Mouse (Mus musculus) A20 (cell line): ENCODE data around the gene Met.

Experiments
- DNase-seq: peaks from one replicate; pipeline ENCODE4 v3.0.0-alpha.2; 2011; ENCODE audit warnings: low read depth, low spot score

Met gene

GRCm38 (mm10) chr6:17463434-17464280 is at the start of gene Met:
Gene Met, plus strand, starts transcription at chr6:17463800.
- DNase-seq, result no peak

- DNase-seq, result no peak
Measured at GRCm38 (mm10) chr6:17418226-17418625, 45.4 kb upstream of the Met start.

- no peak for DNase-seq
Measured at GRCm38 (mm10) chr6:17422432-17422831, 41.2 kb upstream of the Met start.

GRCm38 (mm10) chr6:17429041-17429440 is 34.6 kb upstream of the Met start:
- DNase-seq, result no peak

- no peak for DNase-seq
Measured at GRCm38 (mm10) chr6:17429611-17430010, 34.0 kb upstream of the Met start.

- no peak for DNase-seq
Measured at GRCm38 (mm10) chr6:17443311-17443710, 20.3 kb upstream of the Met start.

GRCm38 (mm10) chr6:17451305-17451704 is 12.3 kb upstream of the Met start:
- no peak for DNase-seq

- DNase-seq, result no peak
Measured at GRCm38 (mm10) chr6:17455116-17455515, 8.5 kb upstream of the Met start.

GRCm38 (mm10) chr6:17459561-17459960 is 4.0 kb upstream of the Met start:
- DNase-seq, result no peak

- DNase-seq, result no peak
Measured at GRCm38 (mm10) chr6:17461435-17461834, 2.2 kb upstream of the Met start.

- DNase-seq, result no peak
Measured at GRCm38 (mm10) chr6:17464281-17465025, 853 bp downstream of the Met start.

- DNase-seq, result no peak
Measured at GRCm38 (mm10) chr6:17466526-17466925, 2.9 kb downstream of the Met start.

GRCm38 (mm10) chr6:17468993-17469392 is 5.4 kb downstream of the Met start:
- no peak for DNase-seq

GRCm38 (mm10) chr6:17473128-17473527 is 9.5 kb downstream of the Met start:
- DNase-seq, result no peak

GRCm38 (mm10) chr6:17477823-17478222 is 14.2 kb downstream of the Met start:
- no peak for DNase-seq

GRCm38 (mm10) chr6:17478252-17478651 is 14.7 kb downstream of the Met start:
- no peak for DNase-seq

GRCm38 (mm10) chr6:17478838-17479570 is 15.4 kb downstream of the Met start:
- no peak for DNase-seq

- peak; percentile 17 for DNase-seq
Measured at GRCm38 (mm10) chr6:17481068-17481467, 17.5 kb downstream of the Met start.

- DNase-seq, result no peak
Measured at GRCm38 (mm10) chr6:17485244-17485643, 21.6 kb downstream of the Met start.

GRCm38 (mm10) chr6:17485782-17486181 is 22.2 kb downstream of the Met start:
- DNase-seq, result no peak

GRCm38 (mm10) chr6:17488291-17488817 is 24.8 kb downstream of the Met start:
- no peak for DNase-seq

- DNase-seq, result no peak
Measured at GRCm38 (mm10) chr6:17490786-17491185, 27.2 kb downstream of the Met start.
